Mouse (Mus musculus) limb, embryonic 13.5 days (tissue): ENCODE measurements around the gene Mttp. TPM values are rescaled to one million over a fixed set of nuclear protein-coding genes. Genes with fewer than 3 reads are reported as not detected.
A peak's percentile ranks its signal among the peaks of the same experiment; 100 is the strongest.

ENCODE experiments used
- ATAC-seq: fragments of 200-750 bp; cut with Nextera tagmentation; 2 replicates; pipeline ENCODE4 v1.8.0; 2017; ENCODE audit warnings: low read depth, moderate number of reproducible peaks, moderate TSS enrichment; ENCODE audit not compliant: low FRiP score
- H3K27ac ChIP-seq: fragments of 300-500 bp; sonication (generic); 2 replicates; pipeline ENCODE4 v1.5.1; 2015; ENCODE audit warnings: inconsistent platforms, mild to moderate bottlenecking, moderate library complexity
- H3K27me3 ChIP-seq: fragments of 300-500 bp; sonication (generic); 2 replicates; pipeline ENCODE4 v1.6.1; 2015; ENCODE audit warnings: mild to moderate bottlenecking, inconsistent platforms
- H3K36me3 ChIP-seq: fragments of 300-500 bp; sonication (generic); 2 replicates; pipeline ENCODE4 v1.6.1; 2015; ENCODE audit warnings: inconsistent platforms, mild to moderate bottlenecking, moderate library complexity
- H3K4me1 ChIP-seq: fragments of 300-500 bp; sonication (generic); 2 replicates; pipeline ENCODE4 v1.6.1; 2015; ENCODE audit warnings: inconsistent platforms
- H3K4me2 ChIP-seq: fragments of 300-500 bp; sonication (generic); replicated peaks from 2 replicates; pipeline ENCODE4 v1.6.1; 2015; ENCODE audit warnings: inconsistent platforms, mild to moderate bottlenecking, moderate library complexity
- H3K4me3 ChIP-seq: fragments of 300-500 bp; sonication (generic); 2 replicates; pipeline ENCODE4 v1.5.1; 2015; ENCODE audit warnings: moderate library complexity, mild to moderate bottlenecking, inconsistent platforms
- H3K9ac ChIP-seq: fragments of 300-500 bp; sonication (generic); 2 replicates; pipeline ENCODE4 v1.6.1; 2015; ENCODE audit warnings: mild to moderate bottlenecking, inconsistent platforms
- H3K9me3 ChIP-seq: fragments of 300-500 bp; sonication (generic); 2 replicates; pipeline ENCODE4 v1.6.1; 2016; ENCODE audit warnings: inconsistent platforms
- WGBS: fragments of 180-500 bp; shearing (Covaris S2); methylation state at CpG from one replicate; pipeline ENCODE4 v1.1.7; 2015; 5-methylcytosine and 5-hydroxymethylcytosine counted together
- polyA plus RNA-seq: library from polyadenylated mRNA; unstranded; fragments of >200 nt; fragmentation: Nextera tagmentation; extraction: Ambion mirVana; gene quantifications from 2 replicates; pipeline ENCODE4 v1.2.1, GENCODE M21; 2015

Gene Mttp
- polyA plus RNA-seq, 1 experiment from 2014 or later = 9.0 TPM

DNA sequence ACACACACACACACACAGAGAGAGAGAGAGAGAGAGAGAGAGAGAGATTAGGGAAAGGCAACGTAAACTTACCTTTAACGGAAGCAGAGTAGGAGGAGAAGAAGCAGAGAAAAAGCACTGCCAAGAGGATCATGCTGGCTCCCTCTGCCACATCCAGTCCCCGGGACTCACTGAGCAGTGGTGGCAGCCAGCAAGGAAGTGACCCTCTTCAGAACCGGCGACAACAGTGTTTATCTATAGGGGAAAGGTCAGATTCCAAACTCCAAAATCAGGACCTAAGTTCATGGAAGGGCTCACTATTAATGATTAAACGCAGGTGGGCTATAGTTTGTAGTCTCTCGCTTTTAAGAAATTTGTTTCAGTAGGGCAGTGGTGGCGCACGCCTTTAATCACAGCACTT is 13.6 kb downstream of the Mttp start:
- Histone ChIP-seq H3K4me1 (no peaks in the 10 kb centered on the region), H3K4me2 (no peak overlapping the region), H3K36me3 (no peaks in the 10 kb centered on the region), H3K9me3 (no peaks in the 10 kb centered on the region), H3K27me3 (no peaks in the 10 kb centered on the region), H3K4me3 (no peak overlapping the region), H3K9ac (no peak overlapping the region), H3K27ac (no peak overlapping the region)
- 66% methylated on average over 9 of the region's 9 CpGs for WGBS
- ATAC-seq = no peak

DNA sequence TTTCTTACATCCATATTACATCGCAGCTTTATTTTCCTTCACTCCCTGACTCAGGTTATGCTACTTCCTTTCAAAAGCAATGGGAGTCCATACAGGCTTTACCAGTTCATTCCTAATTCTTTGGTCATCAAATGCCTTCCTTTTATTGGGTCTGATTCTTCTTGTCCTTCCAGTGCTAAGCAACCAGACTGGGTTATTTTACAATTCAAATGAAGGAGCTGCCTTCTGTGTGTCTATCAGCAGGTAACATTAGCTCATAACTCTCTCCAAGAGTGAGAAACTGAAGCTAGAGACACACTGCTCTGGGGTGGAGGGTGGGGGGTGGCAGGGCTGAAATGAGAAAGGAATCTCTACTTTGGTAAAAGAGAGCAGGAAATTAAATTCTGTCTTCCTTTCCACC is 14.1 kb downstream of the Mttp start:
- Histone ChIP-seq H3K36me3 (no peaks in the 10 kb centered on the region), H3K9me3 (no peaks in the 10 kb centered on the region), H3K27me3 (no peaks in the 10 kb centered on the region), H3K27ac (no peak overlapping the region), H3K4me3 (no peak overlapping the region), H3K4me1 (no peaks in the 10 kb centered on the region), H3K9ac (no peak overlapping the region), H3K4me2 (no peak overlapping the region)
- ATAC-seq = no peak
- WGBS = 74% methylated on average over 1 of the region's 1 CpGs

DNA sequence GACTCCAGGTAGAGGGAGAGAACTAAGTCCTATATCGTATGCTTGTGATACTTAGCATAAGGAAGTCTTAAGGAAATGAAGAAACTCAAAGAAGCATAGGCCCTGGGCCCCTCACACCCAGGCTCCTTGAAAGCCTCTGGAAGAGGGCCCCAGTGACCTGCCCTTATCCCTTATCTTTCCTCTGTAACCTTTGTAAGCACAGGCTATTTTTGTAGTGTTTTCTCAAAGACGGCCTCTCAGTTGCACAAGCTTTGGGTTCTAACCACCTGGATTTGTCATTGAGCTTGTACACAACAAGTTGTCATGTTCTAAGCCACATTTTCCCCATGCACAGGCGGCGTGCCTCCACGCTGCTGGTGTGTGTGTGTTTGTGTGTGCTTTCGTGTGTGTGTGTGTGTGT is 15.7 kb downstream of the Mttp start:
- no peak for ATAC-seq
- no peak overlapping the region for H3K4me2 ChIP-seq
- H3K36me3 ChIP-seq = no peaks in the 10 kb centered on the region
- H3K27ac ChIP-seq = no peak overlapping the region
- no peaks in the 10 kb centered on the region for H3K4me1 ChIP-seq
- no peaks in the 10 kb centered on the region for H3K27me3 ChIP-seq
- no peak overlapping the region for H3K4me3 ChIP-seq
- 93% methylated on average over 6 of the region's 6 CpGs for WGBS
- H3K9ac ChIP-seq = no peak overlapping the region
- no peaks in the 10 kb centered on the region for H3K9me3 ChIP-seq

DNA sequence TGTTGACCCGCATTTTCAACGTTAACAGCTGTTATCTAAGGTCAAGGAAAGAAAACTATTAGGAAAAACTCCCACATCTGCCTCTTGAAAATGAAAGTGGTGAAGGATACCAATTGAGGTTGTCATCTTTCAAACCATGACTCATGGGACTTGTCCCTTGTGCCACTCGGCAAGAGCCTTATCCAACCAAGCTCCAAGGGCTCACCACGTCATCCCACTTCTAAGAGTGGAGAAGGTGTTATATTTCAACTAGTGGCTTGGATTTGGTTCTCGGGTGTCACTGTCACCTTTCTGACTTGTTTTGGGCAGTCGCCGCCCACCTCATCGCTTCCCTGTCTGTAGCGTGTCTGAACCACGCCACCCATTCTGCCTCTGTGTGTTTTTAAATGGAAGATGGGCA is 20.9 kb downstream of the Mttp start:
- 76% methylated on average over 10 of the region's 10 CpGs for WGBS
- Histone ChIP-seq H3K9ac (no peak overlapping the region), H3K4me1 (no peaks in the 10 kb centered on the region), H3K27me3 (no peaks in the 10 kb centered on the region), H3K36me3 (no peaks in the 10 kb centered on the region), H3K4me3 (no peak overlapping the region), H3K27ac (no peak overlapping the region), H3K9me3 (no peaks in the 10 kb centered on the region), H3K4me2 (no peak overlapping the region)
- no peak for ATAC-seq

DNA sequence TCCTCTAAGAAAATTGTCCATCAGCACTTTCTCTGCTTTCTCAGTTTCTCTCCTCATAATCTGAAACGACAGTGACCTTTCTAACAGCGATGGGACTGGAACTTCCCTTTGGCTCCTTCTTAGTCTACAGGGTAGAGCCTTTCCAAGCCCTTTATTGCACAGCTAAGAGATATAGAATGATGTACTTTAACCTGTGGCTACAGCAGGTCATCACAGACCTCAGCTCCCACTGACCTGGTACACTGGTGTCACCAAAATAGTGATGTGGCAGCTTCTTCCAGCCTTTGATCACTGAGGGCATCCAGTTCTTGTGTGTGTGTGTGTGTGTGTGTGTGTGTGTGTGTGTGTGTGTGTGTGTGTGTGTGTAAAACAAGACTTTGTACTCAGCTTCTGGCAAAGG is 23.3 kb downstream of the Mttp start:
- WGBS = 92% methylated on average over 2 of the region's 2 CpGs
- Histone ChIP-seq H3K36me3 (no peaks in the 10 kb centered on the region), H3K4me1 (no peaks in the 10 kb centered on the region), H3K27ac (no peak overlapping the region), H3K4me3 (no peak overlapping the region), H3K4me2 (no peak overlapping the region), H3K9ac (no peak overlapping the region), H3K27me3 (no peaks in the 10 kb centered on the region), H3K9me3 (no peaks in the 10 kb centered on the region)
- ATAC-seq = no peak

DNA sequence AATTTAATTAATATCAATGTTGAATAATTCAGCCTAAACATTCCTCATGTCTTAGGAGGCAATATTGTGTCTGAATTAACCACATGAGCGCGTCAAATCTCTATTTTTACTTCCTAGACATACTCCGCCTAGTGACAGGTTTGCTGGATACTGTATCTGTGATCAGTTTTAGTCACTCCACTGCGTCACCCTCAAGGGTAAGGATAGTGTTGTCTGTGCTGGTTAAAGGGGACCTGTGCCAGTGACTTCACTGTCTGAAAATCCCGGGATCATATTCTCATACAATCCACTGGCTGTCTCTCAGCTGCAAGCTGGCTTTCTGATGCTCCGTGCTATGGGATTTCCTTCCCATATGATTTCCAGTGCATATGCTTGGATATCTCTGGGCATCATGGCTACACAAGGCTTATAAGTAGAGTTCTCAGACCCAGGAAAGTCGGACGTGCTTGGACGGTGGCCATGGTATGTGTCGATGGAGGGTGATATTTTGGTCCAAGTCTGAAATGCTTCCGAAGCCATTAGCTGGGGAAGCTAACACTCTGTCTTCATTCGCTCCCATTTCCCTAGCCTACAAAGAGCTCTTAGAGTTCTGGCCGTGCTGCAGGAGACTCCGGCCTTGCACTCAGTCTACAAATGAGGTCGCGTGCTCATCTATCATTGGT is 25.2 kb downstream of the Mttp start:
- no peaks in the 10 kb centered on the region for H3K36me3 ChIP-seq
- WGBS = 91% methylated on average over 16 of the region's 16 CpGs
- no peak overlapping the region for H3K9ac ChIP-seq
- no peak overlapping the region for H3K4me2 ChIP-seq
- no peaks in the 10 kb centered on the region for H3K4me1 ChIP-seq
- no peaks in the 10 kb centered on the region for H3K9me3 ChIP-seq
- H3K27me3 ChIP-seq = no peaks in the 10 kb centered on the region
- ATAC-seq = peak; percentile 44; the same call in 1 of the 2 replicates
- H3K4me3 ChIP-seq = no peak overlapping the region
- no peak overlapping the region for H3K27ac ChIP-seq

DNA sequence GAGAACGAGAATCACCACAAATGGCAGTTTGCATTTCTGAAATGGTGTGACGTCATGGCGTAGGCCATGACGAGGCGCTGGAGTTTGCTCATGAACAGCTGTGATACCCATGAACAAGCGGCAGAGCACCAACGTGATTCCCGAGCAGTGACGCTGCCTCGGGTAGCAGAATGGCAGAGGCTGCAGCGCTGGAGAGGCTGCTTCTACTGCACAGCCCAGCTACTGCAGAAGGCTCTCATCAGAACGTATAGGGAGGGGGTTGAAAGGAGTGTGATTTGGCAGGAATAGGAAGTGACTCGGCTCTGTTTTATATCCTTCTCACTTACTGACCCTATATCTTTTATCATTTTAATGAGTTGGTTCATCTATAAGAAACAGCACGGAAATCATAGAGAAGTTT is 25.9 kb downstream of the Mttp start:
- Histone ChIP-seq H3K4me3 (no peak overlapping the region), H3K9ac (no peak overlapping the region), H3K9me3 (no peaks in the 10 kb centered on the region), H3K4me2 (no peak overlapping the region), H3K27me3 (no peaks in the 10 kb centered on the region), H3K4me1 (peaks cover 4% of the 10 kb centered on the region; the same call in 1 of the 2 replicates), H3K27ac (no peak overlapping the region), H3K36me3 (no peaks in the 10 kb centered on the region)
- 71% methylated on average over 14 of the region's 14 CpGs for WGBS
- ATAC-seq = no peak

DNA sequence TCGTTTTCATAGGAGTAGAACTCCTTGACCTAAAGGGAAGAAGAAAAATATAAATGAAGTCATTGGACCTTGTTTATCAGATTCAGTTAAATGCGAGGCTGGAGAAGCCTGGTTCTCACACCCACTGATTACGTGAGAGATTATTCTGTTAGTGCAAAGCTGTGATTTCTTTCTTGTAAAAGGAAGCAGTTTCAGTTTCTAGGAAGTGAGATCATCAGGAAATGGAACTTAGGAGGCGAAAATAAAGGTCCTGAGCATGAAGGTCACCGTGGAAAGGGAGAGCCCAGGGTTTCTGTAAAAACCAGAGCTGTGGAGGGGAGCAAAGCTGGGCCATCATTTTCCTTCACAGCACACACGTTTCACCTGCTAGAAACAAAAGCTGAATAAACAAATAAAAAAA is 26.4 kb downstream of the Mttp start:
- no peak for ATAC-seq
- no peaks in the 10 kb centered on the region for H3K9me3 ChIP-seq
- 71% methylated on average over 6 of the region's 6 CpGs for whole genome bisulfite sequencing
- H3K27ac ChIP-seq = no peak overlapping the region
- H3K4me1 ChIP-seq = peaks cover 4% of the 10 kb centered on the region; the same call in 1 of the 2 replicates
- no peaks in the 10 kb centered on the region for H3K36me3 ChIP-seq
- no peak overlapping the region for H3K9ac ChIP-seq
- no peak overlapping the region for H3K4me2 ChIP-seq
- no peaks in the 10 kb centered on the region for H3K27me3 ChIP-seq
- H3K4me3 ChIP-seq = no peak overlapping the region

DNA sequence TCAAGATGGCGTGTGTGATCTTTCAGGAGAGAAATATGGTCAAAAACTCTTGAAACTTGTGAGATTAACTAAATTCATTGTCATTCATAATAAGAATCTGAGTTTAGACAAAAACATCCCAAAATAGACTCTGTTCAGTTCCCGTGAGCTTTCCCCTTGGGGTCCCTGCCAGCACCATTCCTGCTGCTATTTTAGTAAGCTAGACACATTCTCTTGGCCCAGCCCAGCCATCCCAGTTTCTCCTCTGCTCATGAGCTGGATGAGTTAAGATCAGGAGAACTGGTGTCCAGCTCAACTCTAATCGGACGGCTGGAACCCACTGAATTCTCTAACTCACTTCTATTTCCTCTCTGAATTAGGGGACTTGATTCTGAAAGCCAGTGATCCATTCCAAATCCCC is 27.9 kb downstream of the Mttp start:
- H3K9me3 ChIP-seq = no peaks in the 10 kb centered on the region
- WGBS = 86% methylated on average over 4 of the region's 4 CpGs
- H3K4me2 ChIP-seq = no peak overlapping the region
- ATAC-seq = no peak
- H3K4me3 ChIP-seq = no peak overlapping the region
- H3K27me3 ChIP-seq = no peaks in the 10 kb centered on the region
- peaks cover 4% of the 10 kb centered on the region; the same call in 1 of the 2 replicates for H3K4me1 ChIP-seq
- H3K36me3 ChIP-seq = no peaks in the 10 kb centered on the region
- no peak overlapping the region for H3K27ac ChIP-seq
- no peak overlapping the region for H3K9ac ChIP-seq

DNA sequence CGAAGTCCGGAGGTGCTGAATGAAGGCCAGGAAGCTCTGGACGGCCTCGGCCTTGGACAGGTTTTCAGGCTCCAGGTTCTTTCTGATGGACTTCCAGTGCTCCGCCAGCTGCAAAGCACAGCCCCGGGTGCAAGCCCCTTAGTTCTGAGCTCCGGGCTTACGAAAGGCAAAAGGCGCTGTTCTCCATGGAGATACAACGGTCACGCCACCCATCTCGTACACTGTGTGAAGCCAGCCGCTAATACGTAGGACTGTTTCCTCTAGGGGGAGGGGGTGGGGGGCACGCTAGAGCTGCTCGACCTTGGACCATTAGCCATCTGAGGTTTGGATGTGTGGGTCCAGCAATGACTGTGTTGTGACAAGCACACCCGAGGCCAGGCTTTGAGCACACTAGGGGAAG is 30.7 kb downstream of the Mttp start:
- H3K27ac ChIP-seq = no peak overlapping the region
- 83% methylated on average over 17 of the region's 17 CpGs for WGBS
- H3K4me1 ChIP-seq = peaks cover 4% of the 10 kb centered on the region; the same call in 1 of the 2 replicates
- H3K27me3 ChIP-seq = no peaks in the 10 kb centered on the region
- H3K9me3 ChIP-seq = no peaks in the 10 kb centered on the region
- no peaks in the 10 kb centered on the region for H3K36me3 ChIP-seq
- no peak overlapping the region for H3K4me3 ChIP-seq
- ATAC-seq = no peak; the same call in 1 of the 2 replicates
- no peak overlapping the region for H3K9ac ChIP-seq
- no peak overlapping the region for H3K4me2 ChIP-seq

DNA sequence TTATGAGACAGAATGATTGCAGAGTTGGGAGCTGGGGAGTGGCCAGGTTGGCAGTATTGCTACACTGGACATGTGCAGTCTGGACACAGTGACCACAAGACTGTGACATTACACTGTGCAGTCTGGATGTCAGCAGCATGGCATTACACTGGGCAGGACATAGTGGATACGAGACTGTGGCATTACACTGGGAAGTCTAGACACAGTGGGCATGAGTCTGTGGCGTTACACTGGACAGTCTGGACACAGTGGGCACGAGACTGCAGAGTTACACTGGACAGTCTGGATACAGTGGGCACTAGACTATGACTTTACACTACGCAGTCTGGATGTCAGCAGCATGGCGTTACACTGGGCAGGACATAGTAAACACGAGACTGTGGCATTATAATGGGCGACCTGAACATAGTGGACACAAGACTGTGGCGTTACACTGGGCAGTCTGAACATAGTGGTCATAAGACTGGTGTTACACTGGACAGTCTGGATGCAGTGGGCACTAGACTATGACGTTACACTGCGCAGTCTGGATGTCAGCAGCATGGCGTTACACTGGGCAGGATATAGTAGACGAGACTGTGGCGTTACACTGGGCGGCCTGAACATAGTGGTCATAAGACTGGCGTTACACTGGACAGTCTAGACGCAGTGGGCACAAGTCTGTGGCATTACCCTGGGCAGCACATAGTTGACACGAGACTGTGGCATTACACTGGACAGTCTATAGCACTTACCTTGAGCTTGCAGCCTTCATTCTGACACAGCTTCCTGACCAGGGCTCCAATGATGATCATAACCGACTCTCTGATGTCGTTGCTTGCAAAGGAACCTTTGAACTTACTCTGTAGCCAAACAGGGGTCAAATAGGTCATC is 33.6 kb downstream of the Mttp start:
- H3K9me3 ChIP-seq = no peaks in the 10 kb centered on the region
- H3K4me3 ChIP-seq = no peak overlapping the region
- ATAC-seq = 0 out of 2 replicates have a peak, but pooled peaks have one; percentile 40

DNA sequence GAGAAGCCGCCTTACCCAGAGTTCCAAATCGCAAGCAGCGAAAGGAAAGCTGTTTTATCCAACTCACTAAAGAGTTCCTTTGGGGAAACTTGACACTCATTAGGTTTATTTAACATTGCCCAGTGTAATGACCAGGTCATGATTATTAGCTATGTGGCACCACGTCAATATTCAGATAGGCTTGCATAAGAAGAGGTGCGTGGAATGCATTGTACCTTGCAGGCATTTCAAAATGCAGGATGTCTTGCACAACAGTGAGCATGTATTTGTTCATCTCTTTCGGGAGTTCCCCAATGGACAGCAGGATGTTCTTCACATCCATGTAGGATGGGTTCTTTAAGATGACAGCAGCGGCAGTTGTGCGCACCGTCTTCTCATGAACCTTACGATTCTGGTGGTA is 37.9 kb downstream of the Mttp start:
- Histone ChIP-seq H3K4me3 (no peak overlapping the region), H3K4me1 (no peaks in the 10 kb centered on the region), H3K27me3 (no peaks in the 10 kb centered on the region), H3K27ac (no peak overlapping the region), H3K4me2 (no peak overlapping the region), H3K9me3 (no peaks in the 10 kb centered on the region), H3K9ac (no peak overlapping the region), H3K36me3 (no peaks in the 10 kb centered on the region)
- no peak for ATAC-seq
- WGBS = 91% methylated on average over 10 of the region's 10 CpGs

More for the DNA sequence above, 33.6 kb downstream of the Mttp start:
- H3K27me3 ChIP-seq = no peaks in the 10 kb centered on the region
- peaks cover 4% of the 10 kb centered on the region; the same call in 1 of the 2 replicates for H3K4me1 ChIP-seq
- 89% methylated on average over 19 of the region's 19 CpGs for WGBS
- no peak overlapping the region for H3K27ac ChIP-seq
- H3K36me3 ChIP-seq = no peaks in the 10 kb centered on the region
- no peak overlapping the region for H3K9ac ChIP-seq
- H3K4me2 ChIP-seq = no peak overlapping the region
